Mouse (Mus musculus) spleen, adult 2 months (tissue): ENCODE data around the gene Plvap.

ENCODE experiments used
- CTCF ChIP-seq: fragments of 200-500 bp; IDR thresholded peaks from 2 replicates; pipeline ENCODE4 v1.5.1; 2011; ENCODE audit warnings: mild to moderate bottlenecking, inconsistent platforms; ENCODE audit not compliant: insufficient read depth, insufficient read length, insufficient replicate concordance; ENCODE audit errors: extremely low read depth
- POLR2A ChIP-seq: fragments of 200-500 bp; IDR thresholded peaks from 2 replicates; pipeline ENCODE4 v1.6.1; 2011; ENCODE audit warnings: low read depth, low read length, inconsistent platforms

DNA sequence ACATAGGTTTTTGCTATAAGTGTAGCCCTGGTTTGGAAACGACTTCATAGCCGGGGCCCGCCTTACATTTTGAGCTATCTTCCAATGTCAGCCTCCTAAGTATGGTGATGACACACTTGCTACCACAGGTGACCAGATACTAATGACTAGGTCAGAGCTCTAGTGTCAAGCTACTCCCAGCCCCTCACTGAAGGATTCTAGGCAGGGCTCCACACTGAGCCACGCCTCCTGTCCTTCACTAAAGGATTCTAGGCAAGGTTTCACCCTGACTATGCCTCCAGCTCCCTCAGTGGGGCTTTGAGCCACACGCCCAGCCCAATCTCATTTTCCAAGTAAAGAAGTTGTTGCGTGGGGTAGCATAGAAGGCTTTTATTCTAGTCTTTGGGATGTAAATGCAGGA lies 50.8 kb downstream of the Plvap start:
- TF ChIP-seq CTCF (no peak), POLR2A (no peak)
